Mouse (Mus musculus) kidney, postnatal 0 days (tissue): Measurements from ENCODE around the gene Prickle1. TPM values are rescaled to one million over a fixed set of nuclear protein-coding genes. Genes with fewer than 3 reads are reported as not detected.

Experiments used
- ATAC-seq: fragments of 200-750 bp; cut with Nextera tagmentation; replicated peaks from 2 replicates; pipeline ENCODE4 v1.8.0; 2017; ENCODE audit warnings: low read depth, moderate number of reproducible peaks, moderate TSS enrichment, moderate library complexity; ENCODE audit not compliant: low FRiP score
- DNase-seq: peaks from one replicate; pipeline ENCODE4 v3.0.0-alpha.2; 2016; ENCODE audit warnings: low spot score
- H3K27ac ChIP-seq: fragments of 300-500 bp; sonication (generic); 2 replicates; pipeline ENCODE4 v1.5.1; 2014; ENCODE audit warnings: mild to moderate bottlenecking
- H3K27me3 ChIP-seq: fragments of 300-500 bp; sonication (generic); 2 replicates; pipeline ENCODE4 v1.6.1; 2014; ENCODE audit warnings: low read length, mixed read lengths; ENCODE audit not compliant: insufficient read depth
- H3K36me3 ChIP-seq: fragments of 300-500 bp; sonication (generic); 2 replicates; pipeline ENCODE4 v1.6.1; 2014; ENCODE audit warnings: low read length, mixed read lengths; ENCODE audit not compliant: insufficient read depth
- H3K4me1 ChIP-seq: fragments of 300-500 bp; sonication (generic); replicated peaks from 2 replicates; pipeline ENCODE4 v1.6.1; 2014; ENCODE audit warnings: antibody characterized with exemption, low read length, mixed read lengths; ENCODE audit not compliant: insufficient read depth
- H3K4me2 ChIP-seq: fragments of 300-500 bp; sonication (generic); 2 replicates; pipeline ENCODE4 v1.6.1; 2014; ENCODE audit warnings: mild to moderate bottlenecking, low read length, moderate library complexity, mixed read lengths
- H3K4me3 ChIP-seq: fragments of 300-500 bp; sonication (generic); replicated peaks from 2 replicates; pipeline ENCODE4 v1.5.1; 2014; ENCODE audit warnings: low read depth, low read length
- H3K9ac ChIP-seq: fragments of 300-500 bp; sonication (generic); 2 replicates; pipeline ENCODE4 v1.6.1; 2014; ENCODE audit warnings: low read depth, low read length
- H3K9me3 ChIP-seq: fragments of 300-500 bp; sonication (generic); replicated peaks from 2 replicates; pipeline ENCODE4 v1.6.1; 2016; ENCODE audit warnings: low read length, inconsistent platforms, mixed read lengths
- CTCF ChIP-seq: IDR thresholded peaks from 2 replicates; pipeline ENCODE4 v1.5.1; 2016; ENCODE audit warnings: antibody characterized with exemption, low read depth, mild to moderate bottlenecking, moderate library complexity
- WGBS: fragments of 180-500 bp; shearing (Covaris S2); extraction: QIAGEN DNeasy Blood & Tissue Kit; methylation state at CpG from one replicate; pipeline ENCODE4 v1.1.7; 2014; 5-methylcytosine and 5-hydroxymethylcytosine counted together
- polyA plus RNA-seq: library from polyadenylated mRNA; unstranded; fragments of >200 nt; fragmentation: Nextera tagmentation; extraction: Ambion mirVana; gene quantifications from 2 replicates; pipeline ENCODE4 v1.2.1, GENCODE M21; 2015

The Prickle1 gene
- polyA plus RNA-seq, 1 experiment from 2014 or later: 20.7 TPM

DNA sequence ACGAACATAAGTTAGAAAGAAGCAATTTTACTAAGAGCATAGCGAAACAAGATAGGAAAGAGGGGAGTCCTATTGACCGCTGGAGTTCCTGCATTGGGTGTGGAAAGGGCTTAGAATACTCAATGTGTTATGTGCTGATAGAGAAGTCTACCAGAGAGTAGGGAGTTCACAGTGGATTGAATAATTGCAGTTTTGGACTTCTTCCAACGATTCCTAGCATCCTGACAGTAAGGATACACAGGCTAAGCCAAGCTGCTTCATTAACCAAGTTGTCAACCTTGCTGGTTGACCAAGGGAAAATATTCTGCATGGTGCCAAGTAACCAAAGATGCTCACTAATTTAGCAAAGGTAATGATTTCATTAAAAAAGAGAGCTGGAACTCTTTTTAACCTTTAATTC lies 118.0 kb downstream of the Prickle1 start:
- H3K27me3 ChIP-seq: no peaks in the 10 kb centered on the region
- no peak overlapping the region for H3K27ac ChIP-seq
- H3K9me3 ChIP-seq: no peaks in the 10 kb centered on the region
- H3K4me1 ChIP-seq: no peaks in the 10 kb centered on the region
- ATAC-seq (no peak), DNase-seq (no peak)
- H3K4me2 ChIP-seq: no peak overlapping the region
- WGBS: 89% methylated on average over 4 of the region's 4 CpGs
- 0 out of 2 replicates have a peak, but pooled peaks cover 2% of the 10 kb centered on the region for H3K36me3 ChIP-seq
- no peak for TF ChIP-seq CTCF
- H3K9ac ChIP-seq: no peak overlapping the region
- H3K4me3 ChIP-seq: no peak overlapping the region

DNA sequence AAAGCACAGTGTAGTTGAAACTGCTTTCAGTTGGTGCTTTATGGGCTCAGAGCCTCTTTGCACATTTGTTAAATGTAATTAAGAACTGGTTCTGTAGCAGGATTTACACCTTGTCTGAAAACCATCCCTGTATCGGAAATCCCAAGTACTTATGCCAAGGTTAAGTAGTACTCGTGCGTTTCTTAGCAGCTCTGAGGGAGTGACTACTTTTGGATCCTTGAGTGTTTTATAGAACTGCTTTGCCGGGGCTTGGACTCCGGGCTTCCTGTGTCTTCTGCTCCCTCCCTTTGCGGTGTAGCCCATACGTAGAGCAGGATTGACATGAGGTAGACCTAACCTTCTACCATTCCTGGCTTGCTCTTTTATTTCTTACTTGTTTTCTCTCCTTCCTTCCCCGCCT lies 120.0 kb downstream of the Prickle1 start:
- 38% methylated on average over 8 of the region's 8 CpGs for WGBS
- no peak for ATAC-seq
- Histone ChIP-seq H3K4me2 (no peak overlapping the region), H3K4me3 (no peak overlapping the region), H3K4me1 (no peaks in the 10 kb centered on the region), H3K9ac (no peak overlapping the region), H3K27ac (no peak overlapping the region), H3K36me3 (0 out of 2 replicates have a peak, but pooled peaks cover 3% of the 10 kb centered on the region), H3K9me3 (no peaks in the 10 kb centered on the region), H3K27me3 (no peaks in the 10 kb centered on the region)
- TF ChIP-seq CTCF: no peak
- DNase-seq: peak; percentile 40

GRCm38 (mm10) chr15:93474277-93474676 lies 121.4 kb downstream of the Prickle1 start:
- WGBS: 85% methylated on average over 3 of the region's 3 CpGs
- no peaks in the 10 kb centered on the region for H3K9me3 ChIP-seq
- H3K4me2 ChIP-seq: no peak overlapping the region
- no peak overlapping the region for H3K4me3 ChIP-seq
- H3K27ac ChIP-seq: no peak overlapping the region
- H3K9ac ChIP-seq: no peak overlapping the region
- DNase-seq (no peak), ATAC-seq (no peak)
- TF ChIP-seq CTCF: no peak
- no peaks in the 10 kb centered on the region for H3K4me1 ChIP-seq
- 0 out of 2 replicates have a peak, but pooled peaks cover 3% of the 10 kb centered on the region for H3K36me3 ChIP-seq
- H3K27me3 ChIP-seq: no peaks in the 10 kb centered on the region

- Histone ChIP-seq H3K4me1 (no peaks in the 10 kb centered on the region), H3K4me2 (no peak overlapping the region), H3K9me3 (no peaks in the 10 kb centered on the region), H3K36me3 (0 out of 2 replicates have a peak, but pooled peaks cover 3% of the 10 kb centered on the region), H3K9ac (no peak overlapping the region), H3K27me3 (no peaks in the 10 kb centered on the region), H3K27ac (no peak overlapping the region), H3K4me3 (no peak overlapping the region)
- no peak for DNase-seq
- no peak for TF ChIP-seq CTCF
- no peak for ATAC-seq
- 72% methylated on average over 1 of the region's 1 CpGs for WGBS
These were observed 123.6 kb downstream of the Prickle1 start for GRCm38 (mm10) chr15:93472089-93472488.

DNA sequence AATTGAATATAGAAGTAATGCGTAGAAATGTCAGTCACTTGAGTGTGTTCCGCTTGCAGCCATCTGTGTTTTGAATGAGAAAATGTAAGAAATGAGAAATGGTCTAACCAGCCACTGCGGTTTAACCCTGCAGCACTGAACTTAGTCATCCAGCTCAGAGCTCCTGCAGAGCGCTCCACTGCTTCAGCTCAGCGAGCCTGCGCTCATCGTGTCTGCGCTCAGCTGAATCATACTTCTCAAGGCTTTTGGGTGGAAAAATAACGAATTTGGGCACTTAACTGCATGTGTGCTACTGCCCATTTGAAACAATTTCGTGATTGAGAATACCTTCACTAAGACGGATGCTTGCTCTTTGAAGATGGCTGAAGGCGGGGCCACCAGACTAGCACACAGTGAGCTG lies 124.0 kb downstream of the Prickle1 start:
- H3K9me3 ChIP-seq: no peaks in the 10 kb centered on the region
- 0 out of 2 replicates have a peak, but pooled peaks cover 3% of the 10 kb centered on the region for H3K36me3 ChIP-seq
- DNase-seq (no peak), ATAC-seq (no peak)
- TF ChIP-seq CTCF: no peak
- no peaks in the 10 kb centered on the region for H3K27me3 ChIP-seq
- no peak overlapping the region for H3K9ac ChIP-seq
- no peaks in the 10 kb centered on the region for H3K4me1 ChIP-seq
- H3K4me2 ChIP-seq: no peak overlapping the region
- H3K27ac ChIP-seq: no peak overlapping the region
- WGBS: 64% methylated on average over 12 of the region's 12 CpGs
- no peak overlapping the region for H3K4me3 ChIP-seq

DNA sequence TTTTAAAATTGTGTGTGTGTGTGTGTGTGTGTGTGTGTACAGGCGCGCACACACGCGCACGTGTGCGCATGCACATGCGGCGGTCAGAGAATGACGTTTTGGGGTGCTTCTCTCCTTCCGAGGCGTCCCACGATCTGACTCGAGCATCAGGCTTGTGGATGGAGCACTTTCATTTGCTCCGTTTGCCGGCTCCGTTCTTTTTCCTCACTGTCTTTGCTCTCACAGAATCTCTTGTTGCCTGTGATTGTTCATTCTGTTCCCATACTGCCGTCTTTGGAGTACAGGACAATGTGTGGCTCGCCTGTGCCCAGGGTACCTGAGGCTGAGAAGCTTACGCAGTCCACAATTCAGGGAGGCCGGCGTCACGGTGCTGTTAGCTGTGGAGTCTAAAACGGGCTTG lies 134.6 kb downstream of the Prickle1 start:
- WGBS: 96% methylated on average over 23 of the region's 23 CpGs
- Histone ChIP-seq H3K27me3 (no peaks in the 10 kb centered on the region), H3K4me1 (no peaks in the 10 kb centered on the region), H3K36me3 (0 out of 2 replicates have a peak, but pooled peaks cover 7% of the 10 kb centered on the region), H3K27ac (no peak overlapping the region), H3K4me2 (no peak overlapping the region), H3K9ac (no peak overlapping the region), H3K4me3 (no peak overlapping the region), H3K9me3 (no peaks in the 10 kb centered on the region)
- TF ChIP-seq CTCF: no peak
- ATAC-seq (no peak), DNase-seq (no peak)

DNA sequence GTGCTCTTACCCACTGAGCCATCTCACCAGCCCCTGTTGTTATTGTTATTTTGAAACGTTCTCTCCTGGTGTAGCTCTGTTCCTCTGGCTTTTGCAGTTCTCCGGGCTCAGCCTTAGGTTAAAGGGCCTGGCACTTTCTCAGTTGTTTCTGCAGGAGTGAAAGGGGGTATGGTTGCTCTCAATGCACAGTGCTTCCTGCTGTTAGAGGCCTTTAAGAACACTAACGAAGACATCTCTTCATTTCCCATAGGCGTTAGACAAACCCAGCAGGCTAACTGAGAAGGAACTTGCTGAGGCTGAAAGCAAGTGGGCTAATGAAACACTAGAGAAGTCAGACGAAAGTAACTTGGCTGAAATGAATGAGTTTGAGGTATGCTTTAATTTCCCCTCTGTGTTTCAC lies 136.3 kb downstream of the Prickle1 start:
- no peaks in the 10 kb centered on the region for H3K9me3 ChIP-seq
- DNase-seq (no peak), ATAC-seq (no peak)
- H3K27me3 ChIP-seq: no peaks in the 10 kb centered on the region
- 81% methylated on average over 5 of the region's 5 CpGs for WGBS
- no peak overlapping the region for H3K4me2 ChIP-seq
- TF ChIP-seq CTCF: no peak
- 0 out of 2 replicates have a peak, but pooled peaks cover 2% of the 10 kb centered on the region for H3K36me3 ChIP-seq
- no peak overlapping the region for H3K4me3 ChIP-seq
- no peaks in the 10 kb centered on the region for H3K4me1 ChIP-seq
- H3K9ac ChIP-seq: no peak overlapping the region
- H3K27ac ChIP-seq: no peak overlapping the region
